Mouse (Mus musculus) heart, adult 2 months (tissue): ENCODE data around the gene Bdp1.

Experiments used
- CTCF ChIP-seq: fragments of 200-600 bp; IDR thresholded peaks from 2 replicates; pipeline ENCODE4 v1.8.1; 2022; ENCODE audit warnings: antibody characterized with exemption, mild to moderate bottlenecking, moderate library complexity
- EP300 ChIP-seq: fragments of 200-500 bp; IDR thresholded peaks from 2 replicates; pipeline ENCODE4 v1.6.1; 2011; ENCODE audit warnings: low read depth, low read length, control low read depth; ENCODE audit not compliant: insufficient read depth
- POLR2A ChIP-seq: fragments of 200-500 bp; IDR thresholded peaks from 2 replicates; pipeline ENCODE4 v1.6.1; 2011; ENCODE audit warnings: mild to moderate bottlenecking, low read depth, low read length, control low read depth; ENCODE audit not compliant: insufficient read depth

- peak; percentile 94 for TF ChIP-seq CTCF
- TF ChIP-seq EP300, result peak; percentile 81
- no peak for TF ChIP-seq POLR2A
Measured at GRCm38 (mm10) chr13:100001790-100002196, 102.1 kb downstream of the Bdp1 start.
